Mouse (Mus musculus): ENCODE data around the gene Polr2a. TPM values are rescaled to one million over a fixed set of nuclear protein-coding genes. Genes with fewer than 3 reads are reported as not detected.

The Polr2a gene
- polyA plus RNA-seq, 1 experiment from 2014 or later: 39.3 TPM

DNA sequence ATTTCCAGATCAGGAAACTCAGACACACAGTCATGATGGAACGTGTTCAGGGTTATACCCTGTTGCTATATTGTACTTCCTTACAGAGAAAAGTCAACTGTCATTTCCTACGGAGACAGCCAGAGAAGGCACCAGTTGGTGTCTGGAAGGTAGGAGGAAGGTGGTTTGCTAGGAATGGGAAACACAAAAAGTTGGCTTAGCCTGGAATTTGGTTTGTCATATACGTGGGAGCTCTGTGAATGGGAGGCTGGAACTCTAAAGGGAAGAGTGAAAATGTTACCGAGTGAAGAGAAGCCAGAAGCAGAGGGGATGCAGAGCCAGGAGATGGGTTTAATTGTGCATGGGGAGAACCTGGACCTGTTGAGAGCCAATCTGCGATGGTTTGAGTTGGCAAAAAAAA, 33.0 kb upstream of the Polr2a start:
- Histone ChIP-seq H3K27ac (replicated peaks; ENCODE audit: low read depth, low read length) (no peak overlapping the region), H3K9me3 (ENCODE audit: control insufficient read depth, low read length) (no peaks in the 10 kb centered on the region), H3K27me3 (replicated peaks; ENCODE audit: control insufficient read depth, insufficient read depth, low read length) (no peaks in the 10 kb centered on the region), H3K4me3 (ENCODE audit: low read depth, low read length) (no peak overlapping the region), H3K36me3 (ENCODE audit: control insufficient read depth, insufficient read depth, low read length) (no peaks in the 10 kb centered on the region), H3K4me1 (ENCODE audit: control insufficient read depth, insufficient read depth, low read length) (peaks cover 5% of the 10 kb centered on the region; the same call in 1 of the 2 replicates), H3K9ac (ENCODE audit: low read depth, low read length) (no peak overlapping the region), H3K4me2 (ENCODE audit: low read depth, low read length) (no peak overlapping the region)
- 63% methylated on average over 5 of the region's 5 CpGs for WGBS
- ATAC-seq (ENCODE audit: low read depth) (no peak), DNase-seq (ENCODE audit: low spot score) (no peak)

DNA sequence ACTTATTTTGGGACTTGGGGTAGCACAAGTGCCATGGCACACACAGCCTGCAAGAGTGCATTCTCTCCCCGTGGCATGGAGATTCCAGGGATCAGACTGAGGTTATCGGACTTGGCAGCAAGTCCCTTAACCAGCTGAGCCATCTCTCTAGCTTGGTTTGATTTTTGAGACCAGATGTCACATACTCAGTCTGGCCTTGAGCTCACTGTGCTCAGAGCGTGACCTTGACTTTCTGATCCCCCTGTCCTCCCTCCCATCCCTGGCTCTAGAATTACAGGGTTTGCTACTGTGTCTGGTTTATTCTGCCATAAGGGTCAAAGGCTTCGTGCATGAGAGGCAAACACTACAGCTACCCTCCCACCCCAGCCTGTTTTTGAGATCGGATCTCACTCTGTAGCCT, 31.0 kb upstream of the Polr2a start:
- H3K4me2 ChIP-seq (ENCODE audit: low read depth, low read length): no peak overlapping the region
- 55% methylated on average over 5 of the region's 5 CpGs for WGBS
- no peaks in the 10 kb centered on the region for H3K9me3 ChIP-seq (ENCODE audit: control insufficient read depth, low read length)
- no peaks in the 10 kb centered on the region for H3K36me3 ChIP-seq (ENCODE audit: control insufficient read depth, insufficient read depth, low read length)
- no peaks in the 10 kb centered on the region for H3K4me1 ChIP-seq (ENCODE audit: control insufficient read depth, insufficient read depth, low read length)
- ATAC-seq (ENCODE audit: low read depth) (no peak), DNase-seq (ENCODE audit: low spot score) (no peak)
- no peak overlapping the region for H3K27ac ChIP-seq (replicated peaks; ENCODE audit: low read depth, low read length)
- no peak overlapping the region for H3K9ac ChIP-seq (ENCODE audit: low read depth, low read length)
- H3K4me3 ChIP-seq (ENCODE audit: low read depth, low read length): no peak overlapping the region
- no peaks in the 10 kb centered on the region for H3K27me3 ChIP-seq (replicated peaks; ENCODE audit: control insufficient read depth, insufficient read depth, low read length)

DNA sequence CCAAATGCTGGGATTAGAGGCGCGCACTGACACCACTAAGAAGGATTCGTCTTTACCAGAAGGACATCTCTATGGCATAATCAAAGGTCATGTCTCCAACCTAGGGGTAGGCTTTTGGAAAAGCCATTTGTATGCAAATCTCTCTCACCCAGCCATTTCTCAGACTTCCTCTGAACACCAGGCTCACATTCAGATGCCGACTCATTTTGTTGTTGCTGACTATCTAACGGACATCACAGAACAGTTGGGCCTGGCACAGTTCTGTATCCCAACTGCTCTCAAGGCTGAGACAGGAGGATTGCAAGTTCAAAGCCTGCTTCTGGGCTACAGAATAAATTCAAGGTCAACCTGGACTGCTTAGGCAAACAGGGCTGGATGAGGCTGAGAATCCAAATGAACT, 28.9 kb upstream of the Polr2a start:
- 91% methylated on average over 5 of the region's 5 CpGs for WGBS
- H3K4me1 ChIP-seq (ENCODE audit: control insufficient read depth, insufficient read depth, low read length): no peaks in the 10 kb centered on the region
- H3K9ac ChIP-seq (ENCODE audit: low read depth, low read length): no peak overlapping the region
- ATAC-seq (ENCODE audit: low read depth) (no peak), DNase-seq (ENCODE audit: low spot score) (no peak)
- H3K9me3 ChIP-seq (ENCODE audit: control insufficient read depth, low read length): no peaks in the 10 kb centered on the region
- no peaks in the 10 kb centered on the region for H3K36me3 ChIP-seq (ENCODE audit: control insufficient read depth, insufficient read depth, low read length)
- no peak overlapping the region for H3K27ac ChIP-seq (replicated peaks; ENCODE audit: low read depth, low read length)
- no peaks in the 10 kb centered on the region for H3K27me3 ChIP-seq (replicated peaks; ENCODE audit: control insufficient read depth, insufficient read depth, low read length)
- no peak overlapping the region for H3K4me2 ChIP-seq (ENCODE audit: low read depth, low read length)
- no peak overlapping the region for H3K4me3 ChIP-seq (ENCODE audit: low read depth, low read length)

DNA sequence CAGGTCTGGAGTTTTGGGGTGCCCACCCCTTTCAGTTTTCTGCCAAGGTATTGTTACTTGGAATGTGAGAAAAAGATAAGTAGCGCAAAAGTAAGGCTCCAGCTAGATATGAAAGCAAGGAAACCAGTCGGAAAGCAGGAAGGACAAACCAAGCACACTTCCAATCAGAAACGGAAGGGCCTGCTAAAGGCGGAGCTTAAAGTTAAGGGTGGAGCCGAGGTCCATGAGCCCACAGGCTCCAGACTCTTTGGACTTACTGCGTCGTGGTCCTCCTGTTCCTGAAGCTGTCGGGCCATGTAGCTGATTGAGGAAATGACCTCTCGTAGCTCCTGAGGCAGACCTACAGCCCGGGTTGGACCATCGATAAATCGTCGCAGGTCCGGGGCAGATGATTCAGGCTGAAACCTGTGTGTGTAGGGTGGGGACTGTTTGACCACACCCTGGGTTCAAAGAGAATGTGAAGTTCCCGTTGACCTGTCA, 26.4 kb upstream of the Polr2a start:
- WGBS: 52% methylated on average over 15 of the region's 15 CpGs
- H3K36me3 ChIP-seq (ENCODE audit: control insufficient read depth, insufficient read depth, low read length): no peaks in the 10 kb centered on the region
- no peaks in the 10 kb centered on the region for H3K27me3 ChIP-seq (replicated peaks; ENCODE audit: control insufficient read depth, insufficient read depth, low read length)
- H3K4me1 ChIP-seq (ENCODE audit: control insufficient read depth, insufficient read depth, low read length): no peaks in the 10 kb centered on the region
- ATAC-seq (ENCODE audit: low read depth) (no peak), DNase-seq (ENCODE audit: low spot score) (no peak)
- no peak overlapping the region for H3K9ac ChIP-seq (ENCODE audit: low read depth, low read length)
- H3K4me3 ChIP-seq (ENCODE audit: low read depth, low read length): no peak overlapping the region
- no peaks in the 10 kb centered on the region for H3K9me3 ChIP-seq (ENCODE audit: control insufficient read depth, low read length)
- H3K4me2 ChIP-seq (ENCODE audit: low read depth, low read length): peak overlapping the region; percentile 15
- no peak overlapping the region for H3K27ac ChIP-seq (replicated peaks; ENCODE audit: low read depth, low read length)

DNA sequence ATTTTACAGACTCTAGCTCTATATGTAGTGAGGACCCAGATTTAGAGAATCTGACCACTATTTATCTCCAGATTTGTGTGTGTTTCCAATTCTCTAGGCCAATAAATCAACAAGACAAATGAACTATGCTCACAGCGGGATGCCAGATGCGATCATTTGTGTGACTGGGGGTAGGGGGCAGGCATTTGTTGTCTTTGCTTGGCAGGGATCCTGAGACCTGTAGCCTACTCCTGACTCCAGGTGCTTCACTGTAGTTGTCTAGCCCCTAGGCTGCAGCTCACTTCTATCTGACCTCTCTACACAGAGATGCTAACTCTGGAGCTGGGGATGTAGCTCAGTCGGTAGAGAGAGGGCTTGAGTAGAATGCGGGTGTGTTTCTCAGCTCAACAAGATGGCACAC, 23.4 kb upstream of the Polr2a start:
- Histone ChIP-seq H3K9me3 (ENCODE audit: control insufficient read depth, low read length) (no peaks in the 10 kb centered on the region), H3K36me3 (ENCODE audit: control insufficient read depth, insufficient read depth, low read length) (peaks cover 7% of the 10 kb centered on the region), H3K4me3 (ENCODE audit: low read depth, low read length) (no peak overlapping the region), H3K9ac (ENCODE audit: low read depth, low read length) (no peak overlapping the region), H3K4me2 (ENCODE audit: low read depth, low read length) (no peak overlapping the region), H3K27me3 (replicated peaks; ENCODE audit: control insufficient read depth, insufficient read depth, low read length) (no peaks in the 10 kb centered on the region), H3K27ac (replicated peaks; ENCODE audit: low read depth, low read length) (no peak overlapping the region), H3K4me1 (ENCODE audit: control insufficient read depth, insufficient read depth, low read length) (no peaks in the 10 kb centered on the region; the same call in 1 of the 2 replicates)
- ATAC-seq (ENCODE audit: low read depth) (no peak), DNase-seq (ENCODE audit: low spot score) (no peak)
- 31% methylated on average over 4 of the region's 4 CpGs for WGBS

DNA sequence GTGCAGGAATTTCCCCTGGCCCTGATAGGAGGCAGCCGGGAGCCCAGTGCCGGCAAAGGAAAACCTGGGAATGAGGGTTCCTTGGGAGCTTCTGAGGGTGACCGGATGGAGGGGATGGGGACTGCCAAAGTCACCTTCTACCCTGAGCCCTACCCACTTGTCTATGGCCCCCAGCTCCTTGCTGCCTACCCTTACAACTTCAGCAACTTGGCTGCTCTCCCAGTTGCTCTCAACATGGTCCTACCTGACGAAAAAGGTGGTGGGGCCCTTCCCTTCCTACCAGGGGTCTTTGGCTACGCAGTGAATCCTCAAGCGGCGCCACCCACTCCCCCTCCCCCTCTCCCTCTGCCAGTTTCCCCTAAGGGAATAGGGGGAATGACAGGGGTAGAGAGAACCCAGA, 20.5 kb upstream of the Polr2a start:
- H3K27ac ChIP-seq (replicated peaks; ENCODE audit: low read depth, low read length): no peak overlapping the region
- no peaks in the 10 kb centered on the region for H3K27me3 ChIP-seq (replicated peaks; ENCODE audit: control insufficient read depth, insufficient read depth, low read length)
- no peak overlapping the region for H3K4me2 ChIP-seq (ENCODE audit: low read depth, low read length)
- 38% methylated on average over 7 of the region's 7 CpGs for WGBS
- H3K9me3 ChIP-seq (ENCODE audit: control insufficient read depth, low read length): no peaks in the 10 kb centered on the region
- H3K36me3 ChIP-seq (ENCODE audit: control insufficient read depth, insufficient read depth, low read length): peaks cover 22% of the 10 kb centered on the region
- H3K4me1 ChIP-seq (ENCODE audit: control insufficient read depth, insufficient read depth, low read length): no peaks in the 10 kb centered on the region; the same call in 1 of the 2 replicates
- H3K9ac ChIP-seq (ENCODE audit: low read depth, low read length): no peak overlapping the region
- DNase-seq (ENCODE audit: low spot score): no peak
- no peak overlapping the region for H3K4me3 ChIP-seq (ENCODE audit: low read depth, low read length)
- ATAC-seq (ENCODE audit: low read depth): no peak

DNA sequence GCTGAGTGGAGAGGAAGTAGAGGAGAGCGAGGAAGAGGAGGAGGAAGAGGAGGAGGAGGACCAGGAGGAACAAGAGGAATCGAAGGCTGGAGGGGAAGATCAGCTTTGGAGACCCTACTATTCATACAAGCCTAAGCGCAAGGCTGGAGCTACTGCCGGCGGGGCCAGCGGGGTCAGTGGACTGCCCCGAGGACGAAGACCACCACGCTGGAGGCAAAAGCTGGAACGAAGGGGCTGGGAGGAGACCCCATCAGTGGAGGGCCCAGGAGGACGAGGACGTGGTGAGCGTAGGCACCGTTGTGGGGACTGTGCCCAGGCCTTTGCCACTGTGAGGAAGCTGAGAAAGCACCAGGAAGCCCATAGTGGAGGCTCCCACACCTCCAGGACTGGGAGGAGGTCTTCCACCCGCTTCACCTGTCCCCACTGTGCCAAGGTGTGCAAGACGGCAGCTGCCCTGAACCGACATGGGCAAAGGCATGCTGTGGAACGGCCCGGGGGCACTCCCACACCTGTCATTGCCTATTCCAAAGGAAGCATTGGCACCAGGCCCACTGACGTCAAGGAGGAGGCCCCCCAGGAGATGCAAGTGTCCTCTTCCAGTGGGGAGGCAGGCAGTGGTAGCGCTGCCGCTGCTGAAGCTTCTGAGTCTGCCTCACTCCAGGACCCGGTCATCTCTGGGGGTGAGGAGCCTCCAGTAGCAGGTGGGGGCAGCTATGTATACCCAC, 20.0 kb upstream of the Polr2a start:
- H3K27ac ChIP-seq (replicated peaks; ENCODE audit: low read depth, low read length): no peak overlapping the region
- H3K27me3 ChIP-seq (replicated peaks; ENCODE audit: control insufficient read depth, insufficient read depth, low read length): no peaks in the 10 kb centered on the region
- no peak overlapping the region for H3K9ac ChIP-seq (ENCODE audit: low read depth, low read length)
- no peaks in the 10 kb centered on the region; the same call in 1 of the 2 replicates for H3K4me1 ChIP-seq (ENCODE audit: control insufficient read depth, insufficient read depth, low read length)
- H3K9me3 ChIP-seq (ENCODE audit: control insufficient read depth, low read length): no peaks in the 10 kb centered on the region
- H3K4me3 ChIP-seq (ENCODE audit: low read depth, low read length): no peak overlapping the region
- no peak overlapping the region for H3K4me2 ChIP-seq (ENCODE audit: low read depth, low read length)
- peak; percentile 41 for ATAC-seq (ENCODE audit: low read depth)
- 65% methylated on average over 19 of the region's 23 CpGs for WGBS
- H3K36me3 ChIP-seq (ENCODE audit: control insufficient read depth, insufficient read depth, low read length): peaks cover 22% of the 10 kb centered on the region
- DNase-seq (ENCODE audit: low spot score): peak; percentile 56

DNA sequence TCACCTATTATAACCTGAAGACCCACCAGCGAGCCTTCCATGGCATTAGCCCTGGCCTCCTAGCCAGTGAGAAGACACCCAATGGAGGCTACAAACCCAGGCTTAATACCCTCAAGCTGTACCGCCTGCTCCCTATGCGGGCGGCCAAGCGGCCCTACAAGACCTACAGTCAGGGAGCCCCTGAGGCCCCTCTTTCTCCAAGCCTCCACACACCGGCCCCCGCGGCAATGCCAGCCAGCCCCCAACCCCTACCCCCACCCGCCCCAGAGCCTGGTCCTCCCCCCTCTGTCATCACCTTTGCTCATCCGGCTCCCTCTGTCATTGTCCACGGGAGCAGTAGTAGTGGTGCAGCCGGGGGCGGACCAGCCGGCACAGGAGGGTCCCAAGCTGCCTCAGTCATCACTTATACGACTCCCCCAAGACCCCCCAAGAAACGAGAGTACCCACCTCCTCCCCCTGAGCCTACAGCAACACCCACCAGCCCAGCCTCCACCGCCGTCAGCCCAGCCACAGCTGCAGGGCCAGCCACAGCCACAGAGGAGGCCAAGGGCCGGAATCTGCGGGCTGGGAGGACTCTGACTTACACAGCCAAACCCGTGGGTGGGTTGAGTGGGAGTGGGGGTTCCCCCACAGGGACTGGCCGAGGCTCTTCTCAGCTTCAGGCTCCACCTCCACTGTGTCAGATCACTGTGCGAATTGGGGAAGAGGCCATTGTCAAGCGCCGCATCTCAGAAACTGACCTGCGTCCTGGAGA, 19.2 kb upstream of the Polr2a start:
- DNase-seq (ENCODE audit: low spot score): no peak
- Histone ChIP-seq H3K9me3 (ENCODE audit: control insufficient read depth, low read length) (no peaks in the 10 kb centered on the region), H3K36me3 (ENCODE audit: control insufficient read depth, insufficient read depth, low read length) (peaks cover 29% of the 10 kb centered on the region), H3K4me1 (ENCODE audit: control insufficient read depth, insufficient read depth, low read length) (no peaks in the 10 kb centered on the region; the same call in 1 of the 2 replicates), H3K9ac (ENCODE audit: low read depth, low read length) (no peak overlapping the region), H3K4me2 (ENCODE audit: low read depth, low read length) (no peak overlapping the region), H3K27me3 (replicated peaks; ENCODE audit: control insufficient read depth, insufficient read depth, low read length) (no peaks in the 10 kb centered on the region), H3K27ac (replicated peaks; ENCODE audit: low read depth, low read length) (no peak overlapping the region), H3K4me3 (ENCODE audit: low read depth, low read length) (no peak overlapping the region)
- ATAC-seq (ENCODE audit: low read depth): no peak
- WGBS: 57% methylated on average over 20 of the region's 26 CpGs
